Mouse (Mus musculus) limb, embryonic 14.5 days (tissue): ENCODE data around the gene Actbl2. TPM values are rescaled to one million over a fixed set of nuclear protein-coding genes. Genes with fewer than 3 reads are reported as not detected.

Source experiments
- ATAC-seq: fragments of 200-750 bp; cut with Nextera tagmentation; 2 replicates; pipeline ENCODE4 v1.8.0; 2017; ENCODE audit warnings: low read depth, moderate number of reproducible peaks, moderate TSS enrichment; ENCODE audit not compliant: low FRiP score
- DNase-seq: peaks from one replicate; pipeline ENCODE4 v3.0.0-alpha.2; 2015; ENCODE audit warnings: low spot score
- H3K27ac ChIP-seq: fragments of 300-500 bp; sonication (generic); replicated peaks from 2 replicates; pipeline ENCODE4 v1.5.1; 2014; ENCODE audit warnings: low read depth, mild to moderate bottlenecking, low read length, moderate library complexity, mixed read lengths
- H3K27me3 ChIP-seq: fragments of 300-500 bp; sonication (generic); 2 replicates; pipeline ENCODE4 v1.6.1; 2014; ENCODE audit warnings: low read length, mixed read lengths; ENCODE audit not compliant: control insufficient read depth, insufficient read depth
- H3K36me3 ChIP-seq: fragments of 300-500 bp; sonication (generic); 2 replicates; pipeline ENCODE4 v1.6.1; 2014; ENCODE audit warnings: mild to moderate bottlenecking, low read length, moderate library complexity, mixed read lengths; ENCODE audit not compliant: control insufficient read depth, insufficient read depth
- H3K4me1 ChIP-seq: fragments of 300-500 bp; sonication (generic); 2 replicates; pipeline ENCODE4 v1.6.1; 2014; ENCODE audit warnings: antibody characterized with exemption, low read length, mixed read lengths; ENCODE audit not compliant: control insufficient read depth, insufficient read depth
- H3K4me2 ChIP-seq: fragments of 300-500 bp; sonication (generic); replicated peaks from 2 replicates; pipeline ENCODE4 v1.6.1; 2014; ENCODE audit warnings: low read depth, mild to moderate bottlenecking, low read length, moderate library complexity; ENCODE audit not compliant: severe bottlenecking
- H3K4me3 ChIP-seq: fragments of 300-500 bp; sonication (generic); replicated peaks from 2 replicates; pipeline ENCODE4 v1.5.1; 2014; ENCODE audit warnings: low read length
- H3K9ac ChIP-seq: fragments of 300-500 bp; sonication (generic); 2 replicates; pipeline ENCODE4 v1.6.1; 2014; ENCODE audit warnings: mild to moderate bottlenecking, low read depth, low read length, moderate library complexity; ENCODE audit not compliant: severe bottlenecking
- H3K9me3 ChIP-seq: fragments of 300-500 bp; sonication (generic); 2 replicates; pipeline ENCODE4 v1.6.1; 2016; ENCODE audit warnings: low read length; ENCODE audit not compliant: control insufficient read depth
- POLR2A ChIP-seq: fragments of 200-500 bp; IDR thresholded peaks from 2 replicates; pipeline ENCODE4 v1.8.0; 2012; ENCODE audit warnings: inconsistent platforms, mild to moderate bottlenecking, moderate library complexity, borderline replicate concordance; ENCODE audit not compliant: insufficient read depth, insufficient read length; ENCODE audit errors: extremely low read depth
- WGBS: fragments of 180-500 bp; shearing (Covaris S2); extraction: QIAGEN DNeasy Blood & Tissue Kit; methylation state at CpG from one replicate; pipeline ENCODE4 v1.1.7; 2014; 5-methylcytosine and 5-hydroxymethylcytosine counted together
- polyA plus RNA-seq, 2 experiments: library from polyadenylated mRNA; depleted of rRNA in 1 of 2; stranded (reverse) in 1 of 2; unstranded in 1 of 2; fragments of >200 nt; fragmentation: Nextera tagmentation in 1 of 2; extraction: Ambion mirVana in 1 of 2; gene quantifications; 2 replicates each; pipeline versions ENCODE4 v1.2.1 to v1.2.3; 2012 to 2014

Gene Actbl2
- polyA plus RNA-seq, 2 experiments: 0.03 TPM; not detected in 1

DNA sequence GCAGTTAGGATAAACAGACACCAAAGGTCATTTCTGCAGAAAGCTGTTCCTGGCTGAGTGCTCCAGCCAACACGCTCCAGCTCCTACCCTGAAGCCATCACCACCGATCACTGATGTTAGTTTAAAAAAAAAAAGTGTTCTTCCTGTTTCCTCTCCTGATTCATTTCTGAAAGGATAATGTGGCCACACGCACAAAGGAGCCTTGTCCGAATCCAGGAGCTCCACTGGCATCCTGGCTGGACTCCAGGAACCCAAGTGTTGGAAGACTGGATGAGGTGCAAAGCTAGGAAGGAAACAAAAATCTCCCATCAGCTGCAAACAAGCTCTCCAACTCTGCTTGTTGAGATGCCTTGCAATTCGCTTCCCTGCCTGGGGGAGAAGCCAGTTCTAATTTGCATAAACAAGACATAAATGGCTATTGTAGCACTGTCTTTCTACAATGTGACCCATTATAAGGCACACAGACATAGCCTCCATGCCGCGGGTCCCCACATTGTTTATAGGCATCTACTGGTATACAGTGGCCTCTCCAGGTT is 37.2 kb downstream of the Actbl2 start:
- Histone ChIP-seq H3K9ac (0 out of 2 replicates have a peak overlapping the region, but pooled peaks have one; percentile 2), H3K4me3 (no peak overlapping the region), H3K4me2 (0 out of 2 replicates have a peak overlapping the region, but pooled peaks have one; percentile 13), H3K9me3 (no peaks in the 10 kb centered on the region), H3K27me3 (no peaks in the 10 kb centered on the region), H3K4me1 (0 out of 2 replicates have a peak, but pooled peaks cover 8% of the 10 kb centered on the region), H3K27ac (peak overlapping the region; percentile 71), H3K36me3 (no peaks in the 10 kb centered on the region)
- 44% methylated on average over 7 of the region's 7 CpGs for WGBS
- DNase-seq (peak; percentile 20), ATAC-seq (peak; percentile 42)
- no peak for TF ChIP-seq POLR2A

DNA sequence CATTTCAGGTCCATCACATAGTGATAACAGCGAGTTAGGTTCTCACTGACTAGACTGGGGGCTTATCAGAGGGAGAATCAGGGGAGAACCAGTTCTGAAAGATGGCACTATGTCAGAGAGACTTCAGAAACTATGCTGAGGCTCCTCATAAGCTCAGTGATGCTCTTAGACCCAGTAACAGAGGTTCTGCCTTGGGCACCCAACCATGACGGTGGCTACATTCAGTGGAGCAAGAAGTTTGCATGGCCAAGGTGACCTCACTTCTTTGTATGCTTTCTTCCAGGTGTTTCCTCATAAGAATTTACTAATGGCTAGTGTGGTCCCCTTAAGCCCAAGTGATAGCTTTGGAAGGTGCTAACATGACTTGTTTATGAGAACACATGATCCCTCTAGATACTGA is 38.7 kb downstream of the Actbl2 start:
- Histone ChIP-seq H3K27ac (no peak overlapping the region), H3K4me2 (no peak overlapping the region), H3K4me3 (no peak overlapping the region), H3K27me3 (no peaks in the 10 kb centered on the region), H3K9ac (no peak overlapping the region), H3K9me3 (no peaks in the 10 kb centered on the region), H3K4me1 (peaks cover 9% of the 10 kb centered on the region; the same call in 1 of the 2 replicates), H3K36me3 (no peaks in the 10 kb centered on the region)
- WGBS: 92% methylated on average over 2 of the region's 2 CpGs
- DNase-seq (no peak), ATAC-seq (no peak)
- no peak for TF ChIP-seq POLR2A

DNA sequence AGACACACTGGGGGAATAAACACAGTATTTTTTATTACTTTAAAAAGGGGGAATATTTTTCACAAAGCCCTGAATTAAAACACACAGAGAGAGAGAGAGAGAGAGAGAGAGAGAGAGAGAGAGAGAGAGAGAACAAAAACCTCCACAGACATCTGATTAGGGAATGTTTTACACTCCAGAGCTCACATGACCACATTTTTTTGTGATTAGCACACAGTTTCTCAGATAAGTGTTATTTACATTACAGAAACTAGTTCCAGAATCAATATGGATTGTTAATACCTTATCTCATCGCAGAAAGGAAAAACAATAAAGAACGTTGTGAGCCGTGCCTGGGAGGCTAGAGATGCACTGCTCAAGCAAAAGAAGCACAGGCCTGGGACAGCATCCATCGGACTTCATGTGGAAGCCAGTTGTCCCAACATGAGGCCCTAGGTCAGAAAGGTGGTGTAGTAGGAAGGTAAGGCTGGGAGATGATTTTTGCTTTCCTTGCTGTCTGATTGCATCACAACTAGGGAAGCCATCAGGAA is 40.2 kb downstream of the Actbl2 start:
- no peaks in the 10 kb centered on the region for H3K36me3 ChIP-seq
- no peak for DNase-seq
- TF ChIP-seq POLR2A: no peak
- WGBS: 76% methylated on average over 4 of the region's 4 CpGs
- H3K4me3 ChIP-seq: no peak overlapping the region
- no peak overlapping the region for H3K4me2 ChIP-seq
- peaks cover 23% of the 10 kb centered on the region for H3K4me1 ChIP-seq
- no peak overlapping the region for H3K27ac ChIP-seq
- no peaks in the 10 kb centered on the region for H3K27me3 ChIP-seq
- no peak for ATAC-seq
- no peaks in the 10 kb centered on the region for H3K9me3 ChIP-seq
- H3K9ac ChIP-seq: no peak overlapping the region

DNA sequence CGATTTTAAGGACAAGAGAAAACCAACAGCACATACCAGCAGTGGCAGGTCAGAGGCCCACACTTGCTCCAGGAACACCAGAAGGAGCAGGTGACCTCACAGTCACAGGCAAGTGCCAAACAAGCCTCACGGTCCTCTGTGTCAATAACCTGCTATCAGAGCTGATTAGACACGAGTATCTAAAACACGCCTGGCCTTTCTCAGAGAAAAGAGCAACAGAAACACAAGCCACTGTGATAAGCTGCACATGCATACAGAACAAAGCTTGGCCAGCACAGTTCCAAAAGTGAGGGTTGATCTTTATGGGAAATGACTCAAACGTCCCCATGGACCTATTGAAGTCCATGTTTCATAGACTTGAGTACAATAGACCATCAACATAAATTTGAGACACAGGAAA is 41.2 kb downstream of the Actbl2 start:
- Histone ChIP-seq H3K27me3 (no peaks in the 10 kb centered on the region), H3K4me1 (peaks cover 24% of the 10 kb centered on the region), H3K27ac (no peak overlapping the region), H3K9ac (no peak overlapping the region), H3K9me3 (no peaks in the 10 kb centered on the region), H3K4me3 (no peak overlapping the region), H3K36me3 (no peaks in the 10 kb centered on the region), H3K4me2 (no peak overlapping the region)
- DNase-seq (peak; percentile 46), ATAC-seq (peak; percentile 47; the same call in 1 of the 2 replicates)
- TF ChIP-seq POLR2A: no peak
- WGBS: 44% methylated on average over 5 of the region's 5 CpGs

DNA sequence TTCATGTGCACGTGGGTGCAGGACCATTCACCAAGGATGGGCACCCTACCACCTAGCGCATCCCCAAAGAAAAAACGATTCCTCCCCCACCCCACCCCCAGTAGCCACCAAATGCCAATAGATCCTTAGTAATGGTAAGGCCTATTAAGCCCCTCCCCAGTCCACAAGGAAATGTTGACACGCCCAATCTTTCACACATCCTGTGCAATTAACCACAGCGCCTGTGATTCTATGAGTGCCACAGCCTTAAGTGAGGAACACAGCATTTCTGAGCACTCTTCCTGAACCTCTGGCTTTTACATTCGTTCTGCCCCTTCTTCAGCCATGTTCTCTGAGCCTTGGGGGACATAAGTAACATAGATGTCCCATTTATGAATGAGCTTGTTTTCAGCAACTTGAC is 42.8 kb downstream of the Actbl2 start:
- no peak for DNase-seq

More for the DNA sequence above, 42.8 kb downstream of the Actbl2 start:
- H3K9ac ChIP-seq: no peak overlapping the region
- H3K36me3 ChIP-seq: no peaks in the 10 kb centered on the region
- H3K4me2 ChIP-seq: no peak overlapping the region
- no peak overlapping the region for H3K27ac ChIP-seq
- no peak overlapping the region for H3K4me3 ChIP-seq
- no peak for TF ChIP-seq POLR2A
- H3K9me3 ChIP-seq: no peaks in the 10 kb centered on the region
- no peak for ATAC-seq
- H3K4me1 ChIP-seq: peaks cover 16% of the 10 kb centered on the region
- WGBS: 80% methylated on average over 6 of the region's 6 CpGs
- no peaks in the 10 kb centered on the region for H3K27me3 ChIP-seq
